In the genomic region with DNA sequence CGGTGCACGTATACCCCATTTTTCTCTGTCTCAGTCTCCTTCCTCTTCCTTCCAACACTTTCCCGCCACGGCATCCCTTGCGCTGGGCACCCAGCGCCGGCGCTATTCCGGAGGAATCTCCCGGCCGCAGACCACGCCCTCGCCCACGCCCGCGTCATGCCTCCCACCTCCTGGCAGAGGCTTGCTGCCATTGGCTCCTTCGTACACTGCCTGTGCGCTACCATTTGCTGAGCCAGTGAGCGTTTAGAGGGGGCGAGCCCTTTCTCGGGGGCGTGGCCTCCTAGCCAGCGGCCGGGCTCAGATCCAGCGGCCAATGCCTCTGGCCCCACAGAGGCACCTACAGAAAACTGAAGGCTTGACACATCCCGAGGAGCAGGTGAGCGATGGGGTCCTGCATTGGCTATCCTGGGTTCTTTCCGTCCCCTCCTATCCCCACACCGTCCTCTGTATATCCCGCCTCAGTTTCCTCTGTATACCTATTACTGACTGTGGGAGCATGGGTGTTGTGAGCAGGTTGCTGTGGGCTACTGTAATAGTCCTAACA, we compare ENCODE assay signal across 8 mouse cellular contexts. TPM values are rescaled to one million over a fixed set of nuclear protein-coding genes. Genes with fewer than 3 reads are reported as not detected.
DNase-seq lines count a peak whose midpoint lies in the region; ATAC-seq lines count a peak whose summit lies in the region.

Gene Tnfaip8l1 (plus strand): TSS at position 247 of the 544 bp plus-strand sequence.

- ATAC-seq in inflammation-experienced regulatory T-cells, adult 6 months = peak; percentile 90
- peak; percentile 98 for ATAC-seq in megakaryocyte-erythroid progenitor cell, adult 5-6 weeks (replicated peaks; ENCODE audit: low FRiP score, low TSS enrichment, poor library complexity, severe bottlenecking)

- peak; percentile 97 for DNase-seq in adrenal gland, adult (ENCODE audit: inconsistent age in 2 of 2, low spot score in 1 of 2)
- peak; percentile 95 for DNase-seq in embryo, embryonic 10.5 days (ENCODE audit: low spot score)
- DNase-seq in gastrocnemius, postnatal 14 days = peak; percentile 95
- peak; percentile 95 to 98 for DNase-seq in left cerebral cortex, postnatal 10 days (ENCODE audit: extremely low spot score in 1 of 2, low spot score in 2 of 2)
- peak; percentile 95 for DNase-seq in right cerebral cortex, postnatal 25 days
- DNase-seq in urinary bladder, postnatal 4 days (ENCODE audit: low spot score in 2 of 2) = peak; percentile 91 to 94

- intact Hi-C loops in gastrocnemius, postnatal 14 days (cut with DNase I; ENCODE audit: low total_unique reads) = no loop called here
- intact Hi-C loops in left cerebral cortex, postnatal 10 days (cut with DNase I) = no loop called here

RNA-seq across cellular contexts. Expression of gene Tnfaip8l1, which starts in this region (rescaled TPM):
- 1 to 10 TPM; 3.5 TPM for total RNA-seq in gastrocnemius, postnatal 14 days (2021)
- 10 to 100 TPM; 29.8 to 39.7 (median 37.9) TPM for polyA plus RNA-seq in inflammation-experienced regulatory T-cells, adult 6 months (2017; shearing (Covaris generic))
- 10 to 100 TPM in 1 of 2 experiments, 1 to 10 TPM in 1; 9.3 to 11.1 TPM for total RNA-seq in left cerebral cortex, postnatal 10 days (2021)
- total RNA-seq in megakaryocyte-erythroid progenitor cell, adult 5-6 weeks (2014; fragmentation: Nextera tagmentation) = 0.76 and 1.6 TPM in 2 replicates
- total RNA-seq in megakaryocyte-erythroid progenitor cell, adult 5-6 weeks (2017) = not detected in 2 replicates

Comparison
In these comparisons a context has a peak if more than half of its experiments do, and no peak if none do; other contexts are left out.
1. Peak in every context shown above with its lines: DNase-seq and ATAC-seq.